Mouse (Mus musculus) forelimb bud, embryonic 11.5 days (tissue): ENCODE data around the gene Nipal3.

Experiments
- DNase-seq: peaks from one replicate; pipeline ENCODE4 v3.0.0-alpha.2; 2012; ENCODE audit warnings: low read depth, low spot score

Nipal3 gene

DNA sequence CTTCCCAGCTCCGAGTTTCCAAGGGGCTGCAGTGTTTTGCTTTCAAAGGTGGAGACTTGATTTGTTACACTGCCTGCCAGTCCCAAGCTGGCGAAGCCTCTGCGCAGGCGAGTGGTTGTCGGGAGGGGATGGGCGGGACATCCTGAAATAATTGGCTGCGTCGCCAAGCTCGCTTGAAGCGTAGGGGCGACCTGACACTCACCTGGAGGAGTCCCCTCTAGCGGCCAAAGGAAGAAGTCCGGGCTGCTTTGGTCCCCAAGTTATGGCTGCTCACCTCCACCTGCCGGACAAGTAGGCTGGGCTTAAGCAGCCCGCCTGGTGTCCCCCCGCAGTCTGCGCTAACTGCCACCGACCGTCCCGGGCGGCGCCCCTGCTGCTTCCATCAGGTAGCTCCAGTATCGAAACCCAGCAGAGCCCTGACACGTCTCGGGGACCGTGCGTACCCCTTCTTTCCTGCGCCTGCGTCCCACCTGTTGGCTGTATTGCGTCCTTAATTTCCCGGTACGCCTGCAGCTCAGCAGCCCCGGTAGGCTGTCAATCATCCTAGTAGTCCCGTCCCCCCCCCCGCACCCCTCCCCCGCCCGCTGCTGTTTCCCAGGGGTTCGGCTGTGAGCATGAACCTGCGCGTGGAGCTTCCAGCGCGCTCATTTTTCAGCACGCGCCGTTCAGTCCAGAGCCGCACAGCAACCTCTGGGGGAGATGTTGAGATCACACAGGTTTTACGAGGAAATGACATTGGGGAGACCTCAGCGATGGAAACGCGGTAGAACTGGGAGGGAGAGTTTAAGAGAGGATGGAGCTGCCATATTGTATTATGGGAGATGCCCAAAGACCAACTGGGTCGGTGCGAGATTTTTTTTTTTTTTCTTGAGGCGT lies at the start of gene Nipal3, which contains the start of gene Stpg1:
Gene Nipal3 (minus strand): TSS at position 518 of the 876 bp plus-strand sequence.
Gene Stpg1 (plus strand): TSS at position 270 of the 876 bp plus-strand sequence.
- peak; percentile 93 for DNase-seq

DNA sequence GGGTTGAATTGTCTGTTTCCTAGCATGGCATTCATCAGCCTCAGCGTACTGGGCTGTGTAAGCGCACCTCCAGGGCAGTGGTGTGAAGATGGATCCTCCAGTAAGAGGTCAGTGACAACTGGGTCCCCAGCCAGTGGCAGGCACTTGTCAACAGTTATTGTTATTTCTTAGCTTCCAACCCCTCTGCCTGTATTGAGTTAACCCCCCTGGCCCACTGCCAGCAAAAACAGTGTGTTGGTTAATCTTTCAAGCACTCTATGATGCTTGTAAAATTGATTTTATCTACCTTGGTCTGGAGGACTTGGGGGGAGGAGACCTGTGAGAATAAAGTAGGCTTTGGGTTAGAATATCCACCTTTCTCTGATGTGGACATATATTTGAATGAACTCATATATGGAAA lies 49.4 kb upstream of the Nipal3 start:
- DNase-seq, result no peak

DNA sequence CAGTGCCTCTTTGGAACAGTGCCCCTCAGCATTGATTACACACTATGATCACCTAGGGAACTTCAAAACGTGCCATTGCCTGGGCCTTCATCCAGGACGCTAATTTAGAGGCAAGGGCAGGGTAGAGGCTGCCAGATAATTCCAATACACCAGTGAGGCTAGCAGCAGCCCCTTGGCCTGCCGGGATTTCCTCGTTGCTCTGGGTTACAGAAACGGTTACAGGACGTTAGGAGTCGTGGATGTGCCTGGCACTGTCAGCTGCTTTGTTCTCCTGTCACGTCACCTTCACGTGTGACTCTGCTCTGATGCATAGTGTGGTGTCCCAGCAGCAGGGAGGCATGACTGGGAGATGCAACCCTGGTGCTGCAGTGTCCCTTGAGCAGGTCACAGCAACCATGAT lies 45.2 kb upstream of the Nipal3 start:
- DNase-seq, result no peak

DNA sequence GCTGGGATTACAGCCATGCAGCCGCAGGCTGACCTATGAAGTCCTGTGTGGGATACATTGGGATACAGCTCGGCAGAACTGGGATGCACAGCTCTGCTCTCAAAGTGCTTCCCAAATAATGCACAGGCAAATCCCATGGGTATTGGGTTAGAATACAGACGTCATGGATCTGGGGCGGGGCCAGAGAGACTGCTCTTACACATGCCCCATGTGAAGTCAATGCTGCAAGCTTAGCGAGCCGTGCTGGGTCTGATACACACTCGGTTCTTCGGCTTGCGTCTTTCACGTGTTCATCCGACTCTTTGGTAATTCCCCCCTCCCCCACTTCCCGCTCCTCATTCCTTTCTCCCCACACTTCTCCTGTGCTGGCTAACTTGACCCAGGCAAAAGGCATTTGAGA lies 44.2 kb upstream of the Nipal3 start:
- no peak for DNase-seq

DNA sequence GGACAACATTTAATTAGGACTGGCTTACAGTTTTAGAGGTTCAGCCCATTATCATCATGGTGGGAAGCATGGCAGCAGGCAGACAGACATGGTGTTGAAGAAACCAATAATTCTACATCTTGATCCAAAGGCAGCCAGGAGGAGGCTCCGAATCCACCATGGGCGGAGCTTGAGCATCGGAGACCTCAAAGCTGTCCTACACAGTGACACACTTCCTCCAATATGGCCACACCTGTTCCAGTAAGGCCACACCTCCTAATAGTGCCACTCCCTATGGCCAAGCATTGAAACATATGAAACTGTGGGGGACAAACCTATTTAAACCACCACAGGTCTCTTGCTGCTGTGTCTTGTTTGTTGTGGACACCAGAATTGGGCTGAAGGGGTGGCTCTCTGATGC lies 40.2 kb upstream of the Nipal3 start:
- DNase-seq, result no peak

DNA sequence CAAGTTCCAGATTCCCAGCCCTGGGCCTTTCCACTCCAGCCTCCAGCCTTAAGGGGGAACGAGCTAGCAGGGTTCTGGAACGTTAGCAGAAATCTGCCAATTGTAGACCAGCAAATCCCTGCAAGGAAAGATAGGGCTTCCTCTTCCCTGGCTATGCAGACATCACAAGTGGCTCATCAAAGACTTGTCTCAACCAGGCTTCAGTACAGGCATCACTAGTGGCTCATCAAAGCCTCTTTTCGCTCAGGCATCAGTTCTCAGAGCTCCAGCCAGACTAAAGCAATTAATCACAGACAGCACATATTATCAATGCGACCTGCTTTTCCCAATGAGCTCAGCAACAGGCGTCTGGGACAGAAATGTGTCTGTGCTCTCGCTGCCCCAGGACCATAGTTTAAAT lies 38.2 kb upstream of the Nipal3 start:
- DNase-seq, result no peak

DNA sequence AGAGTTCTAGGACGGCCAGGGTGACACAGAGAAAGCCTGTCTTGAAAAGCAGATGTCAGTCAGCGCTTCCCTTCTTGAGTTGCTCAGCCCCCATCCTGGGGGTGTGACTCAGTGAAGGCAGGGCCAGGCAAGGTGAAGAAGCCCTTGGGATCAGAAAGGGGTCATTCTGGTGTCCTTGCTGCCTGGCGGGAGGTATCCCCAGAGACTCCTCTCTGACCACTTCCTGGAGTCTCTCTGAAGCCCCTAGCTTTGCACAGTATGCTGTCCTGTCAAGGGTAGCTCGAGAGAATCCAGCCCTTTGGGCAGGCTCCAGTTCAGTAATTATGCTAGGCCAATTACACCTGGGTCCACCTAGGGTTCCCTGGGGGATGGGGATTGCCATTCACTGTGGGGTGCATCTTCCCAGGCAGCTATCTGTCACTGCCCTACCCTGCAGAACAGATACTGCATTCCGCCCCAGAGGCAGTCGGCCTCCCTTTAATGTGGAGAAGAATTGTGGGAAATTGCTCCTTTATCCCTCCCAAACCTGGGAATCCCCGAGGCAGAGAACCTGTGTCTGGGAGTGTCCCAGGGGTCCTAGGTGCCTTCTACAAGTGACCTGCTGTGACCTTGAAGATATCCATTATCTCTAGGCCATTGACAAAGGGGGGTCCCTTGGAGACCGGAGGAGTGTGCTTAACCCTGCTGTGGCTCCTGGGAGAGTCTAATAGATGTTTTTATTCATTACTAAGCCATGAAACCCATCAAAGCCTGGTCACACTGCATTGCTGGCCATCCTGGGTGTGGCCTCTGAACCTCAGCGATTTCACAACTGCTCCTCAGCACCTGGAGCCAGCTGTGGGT lies 37.2 kb upstream of the Nipal3 start:
- no peak for DNase-seq

DNA sequence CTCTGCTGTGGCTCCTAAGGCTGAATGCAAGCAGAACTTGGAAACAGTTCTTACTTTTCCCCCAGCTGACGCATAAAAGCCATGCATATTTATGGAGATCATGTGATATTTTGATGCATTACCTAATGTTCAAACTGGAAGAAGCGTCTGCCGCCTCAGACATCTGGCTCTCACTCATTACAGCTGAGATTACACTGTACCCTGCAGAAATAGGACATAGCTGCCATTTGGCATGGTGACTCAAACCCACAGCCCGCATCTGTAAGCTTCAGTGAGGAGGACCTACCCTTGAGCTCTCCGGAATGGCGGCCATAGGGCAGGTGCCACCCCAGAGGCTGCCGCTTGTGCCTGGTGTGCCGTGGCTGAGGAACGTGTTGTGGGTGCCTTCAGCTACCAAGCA lies 36.4 kb upstream of the Nipal3 start:
- no peak for DNase-seq

DNA sequence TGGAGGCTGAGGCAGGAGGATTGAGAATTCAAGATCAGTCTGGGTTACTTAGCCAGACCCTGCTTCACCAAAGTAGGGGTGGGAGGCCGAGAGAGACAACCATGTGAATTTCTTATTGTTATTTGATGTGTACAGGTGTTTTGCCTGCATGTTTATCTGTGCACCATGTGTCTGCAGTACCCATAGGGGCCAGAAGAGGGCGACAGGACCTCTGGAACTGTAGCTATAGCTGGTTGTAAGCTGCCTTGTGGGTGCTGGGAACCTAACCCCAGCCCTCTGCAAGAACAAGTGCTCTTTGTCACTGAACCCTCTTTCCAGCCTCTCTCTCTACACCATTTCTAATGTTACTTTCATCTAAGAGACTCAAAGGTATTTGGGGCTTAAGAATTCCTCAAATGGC lies 35.4 kb upstream of the Nipal3 start:
- DNase-seq, result no peak

DNA sequence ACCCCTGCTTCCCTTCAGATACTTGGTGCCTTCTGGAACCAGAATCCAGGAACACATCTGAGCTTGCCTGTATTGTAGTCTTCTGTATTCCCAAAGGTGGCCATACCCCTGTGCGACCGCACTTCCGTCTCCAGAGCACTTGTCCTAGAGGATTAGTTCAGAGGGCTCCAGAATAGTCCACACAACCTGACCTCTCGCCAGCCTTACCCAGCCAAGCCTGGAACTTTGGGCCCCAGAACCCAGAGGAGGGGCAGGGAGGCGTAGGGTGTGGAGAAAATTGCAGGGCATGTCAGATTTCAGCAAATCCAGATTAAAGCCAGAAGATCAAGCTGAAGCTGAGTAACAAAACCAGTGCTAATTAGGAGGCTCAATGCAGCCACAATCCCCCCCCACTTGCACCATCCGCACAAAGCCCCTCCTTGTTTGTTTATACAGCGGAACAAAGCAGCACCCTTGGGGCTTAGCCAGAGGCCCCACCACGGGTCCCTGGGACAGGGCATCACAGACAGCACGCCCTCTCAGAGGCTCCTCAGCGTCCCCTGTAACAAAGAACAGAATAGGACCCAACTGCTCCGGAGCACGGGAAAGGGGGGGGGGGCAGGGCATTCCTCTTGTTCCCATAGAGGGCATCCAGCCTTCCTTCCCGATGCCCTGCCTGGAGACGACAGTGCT lies 31.3 kb upstream of the Nipal3 start:
- DNase-seq, result no peak

DNA sequence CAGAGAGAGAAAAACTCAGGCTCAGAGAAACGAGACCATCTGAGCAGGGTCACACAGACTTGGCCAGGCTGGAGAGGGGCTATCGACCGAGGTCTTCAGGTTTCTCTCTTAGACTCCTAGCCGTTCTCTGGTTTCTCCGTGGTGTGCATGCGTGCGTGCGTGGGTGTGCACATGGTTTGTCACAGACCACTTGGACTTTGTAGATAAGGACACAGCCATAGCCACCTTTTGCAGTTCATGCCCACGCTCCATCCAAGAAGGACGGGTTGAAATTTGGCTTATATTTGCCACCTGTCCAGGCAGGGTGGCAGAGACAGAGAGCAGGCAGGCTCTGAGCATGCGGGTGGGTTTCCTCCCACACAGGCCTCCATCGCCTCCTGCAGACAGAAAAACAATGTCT lies 30.2 kb upstream of the Nipal3 start:
- no peak for DNase-seq

DNA sequence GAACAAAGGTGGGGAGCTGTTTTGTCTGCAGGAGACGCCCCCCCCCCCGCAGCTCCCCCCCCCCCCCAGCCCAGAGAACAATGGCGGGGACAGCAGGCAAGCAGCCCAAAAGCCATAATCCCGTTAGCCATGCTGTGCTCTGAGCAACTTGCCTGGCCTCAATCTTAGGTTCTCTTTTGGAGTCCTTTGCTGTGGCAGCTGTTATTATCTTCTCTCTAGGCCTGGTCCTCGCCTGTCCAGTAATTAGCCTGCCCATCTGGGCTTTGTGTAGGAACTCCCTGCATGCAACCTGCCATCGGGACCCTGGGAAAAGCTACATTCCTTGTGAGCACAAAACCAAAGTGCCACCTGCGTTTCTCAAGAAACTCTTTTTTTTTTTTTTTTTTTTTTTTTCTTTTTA lies 29.1 kb upstream of the Nipal3 start:
- peak; percentile 36 for DNase-seq

DNA sequence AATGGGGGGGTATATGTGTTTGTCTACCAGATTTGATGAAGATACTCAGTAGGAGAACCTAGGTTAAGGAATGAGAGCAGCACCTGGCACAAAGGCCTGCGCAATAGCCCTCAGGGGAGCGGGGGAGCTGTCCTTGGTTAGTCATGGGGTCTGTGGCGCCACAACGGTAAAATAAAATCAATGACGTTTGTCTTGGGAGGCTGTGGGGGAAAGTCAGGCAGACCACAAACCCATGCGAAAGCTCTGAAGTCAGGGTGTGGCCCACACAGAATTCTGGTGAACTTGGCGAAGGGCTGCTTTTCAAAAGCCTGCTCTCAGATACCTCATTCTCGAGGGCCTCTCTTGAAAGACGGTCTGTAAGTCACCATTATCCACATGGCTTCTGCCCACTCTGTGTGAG lies 25.6 kb upstream of the Nipal3 start:
- DNase-seq, result no peak

DNA sequence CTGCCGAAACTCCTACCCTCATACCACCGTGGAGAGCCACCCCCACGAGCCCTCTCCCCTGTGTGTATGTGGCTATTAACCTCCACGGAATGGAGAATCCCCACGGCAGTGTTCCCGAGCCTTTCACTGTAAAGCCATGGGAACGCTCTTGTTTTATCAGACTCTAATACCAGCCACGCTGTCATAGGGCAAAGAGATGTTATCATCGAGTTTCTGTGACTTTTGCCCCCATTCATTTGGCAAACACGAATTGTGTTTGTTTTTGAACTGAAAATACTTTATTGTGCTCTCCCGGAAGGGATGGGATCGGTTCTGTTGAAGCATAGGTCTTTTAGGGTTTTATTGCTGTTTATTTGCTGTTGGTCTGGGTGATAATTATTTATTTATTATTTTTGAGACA lies 23.3 kb upstream of the Nipal3 start:
- no peak for DNase-seq

DNA sequence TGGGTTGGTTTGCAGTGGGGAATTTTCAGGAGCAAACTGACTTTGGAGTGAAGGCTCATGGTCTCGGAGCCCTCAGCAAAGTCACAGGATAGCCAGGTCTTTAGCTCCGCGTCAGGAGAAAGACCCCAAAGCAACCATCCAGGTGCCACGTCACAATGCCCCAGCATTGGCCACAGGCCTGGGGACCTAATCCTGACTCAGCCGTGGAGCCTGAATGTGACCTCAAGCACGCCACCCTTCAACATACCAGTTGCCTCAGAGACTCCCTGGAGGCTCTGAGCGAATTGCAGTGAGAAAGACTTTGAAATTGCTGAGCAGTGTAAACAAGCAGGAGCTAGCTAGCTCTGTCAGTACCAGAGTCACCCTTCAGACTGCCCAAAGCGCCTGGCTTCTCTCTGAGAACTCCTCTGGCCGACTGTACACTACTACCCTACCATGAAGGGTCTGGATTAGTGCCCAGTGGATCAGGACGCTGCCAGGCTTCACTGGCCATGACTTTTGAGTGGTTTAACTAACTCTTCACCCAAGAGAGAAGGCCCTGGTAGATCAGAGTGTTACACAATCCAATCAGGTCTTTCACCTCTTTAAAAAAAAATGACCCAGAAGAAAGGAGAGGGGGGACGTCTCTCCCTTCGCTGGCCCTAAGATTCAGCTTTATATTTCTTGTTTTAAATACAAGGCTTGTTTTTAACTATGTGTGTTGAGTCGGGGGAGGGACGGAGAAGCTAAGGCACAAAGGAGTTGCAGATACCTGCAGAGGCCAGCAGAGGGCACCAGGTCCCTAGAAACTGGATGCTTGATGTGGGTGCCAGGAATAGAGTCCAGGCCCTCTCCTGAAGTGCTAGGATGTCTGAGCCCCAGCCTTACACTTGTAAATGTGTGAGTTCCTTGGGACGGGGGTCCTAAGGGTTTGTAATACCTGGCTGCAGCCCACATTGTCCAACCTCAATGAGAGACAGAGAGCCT lies 21.8 kb upstream of the Nipal3 start:
- DNase-seq, result peak; percentile 54

DNA sequence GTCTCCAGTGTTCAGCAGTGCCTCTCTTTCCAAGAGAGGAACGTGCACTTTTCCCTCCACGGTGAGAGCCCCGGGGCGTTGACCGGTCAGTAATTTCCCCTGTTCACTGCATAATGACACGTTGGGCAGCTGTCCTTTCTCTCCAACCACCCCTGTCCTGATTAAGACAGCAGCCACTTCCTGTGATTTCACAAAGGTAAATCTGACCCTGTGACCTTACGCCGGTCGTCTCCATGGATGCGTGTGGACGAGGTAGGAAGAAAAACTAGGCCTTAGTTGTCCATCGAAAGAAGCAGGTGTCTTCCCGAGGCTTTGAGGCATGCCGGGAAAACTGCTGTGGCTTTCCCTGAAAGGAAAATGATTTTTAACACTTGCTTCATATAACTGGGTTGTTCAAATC lies 20.1 kb upstream of the Nipal3 start:
- no peak for DNase-seq

DNA sequence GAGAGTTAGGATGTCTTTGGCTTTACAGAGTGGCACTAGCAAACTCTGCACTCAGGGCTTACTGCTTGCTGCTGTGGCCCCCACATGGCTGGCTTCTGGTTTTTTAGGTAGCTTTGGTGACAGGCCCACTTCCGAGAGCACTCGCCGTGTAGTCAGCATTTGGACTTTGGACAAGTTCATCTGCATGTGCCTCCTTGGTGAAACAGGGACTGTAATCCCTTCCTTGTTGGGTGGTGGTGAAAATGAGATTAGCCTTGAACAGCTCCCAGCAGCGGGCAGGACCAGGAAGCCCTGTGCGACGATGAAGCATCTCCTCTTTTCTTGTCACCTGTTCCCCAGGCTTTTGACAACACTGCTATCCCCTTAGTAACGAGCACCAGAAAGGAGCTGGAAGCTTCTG lies 19.0 kb upstream of the Nipal3 start:
- DNase-seq, result no peak

DNA sequence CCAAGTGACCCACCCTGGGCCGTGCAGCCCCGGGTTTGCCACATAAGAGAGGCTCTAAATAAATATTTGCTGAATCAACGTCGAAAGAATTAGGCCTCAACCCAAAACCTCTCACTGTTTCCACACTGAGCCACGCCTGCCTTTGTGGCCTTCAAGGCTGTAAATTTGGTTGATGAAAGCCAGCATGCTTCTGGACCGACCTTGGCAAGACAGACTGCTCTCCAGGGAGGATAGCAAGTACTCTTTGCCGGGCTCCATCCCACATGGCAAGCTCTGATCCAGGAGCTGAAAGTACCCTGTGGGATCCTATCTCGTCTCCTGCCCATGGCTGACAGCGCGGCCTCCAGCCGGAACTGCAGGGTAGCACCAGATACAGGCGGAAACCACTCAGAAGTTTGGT lies 14.7 kb upstream of the Nipal3 start:
- DNase-seq, result no peak

DNA sequence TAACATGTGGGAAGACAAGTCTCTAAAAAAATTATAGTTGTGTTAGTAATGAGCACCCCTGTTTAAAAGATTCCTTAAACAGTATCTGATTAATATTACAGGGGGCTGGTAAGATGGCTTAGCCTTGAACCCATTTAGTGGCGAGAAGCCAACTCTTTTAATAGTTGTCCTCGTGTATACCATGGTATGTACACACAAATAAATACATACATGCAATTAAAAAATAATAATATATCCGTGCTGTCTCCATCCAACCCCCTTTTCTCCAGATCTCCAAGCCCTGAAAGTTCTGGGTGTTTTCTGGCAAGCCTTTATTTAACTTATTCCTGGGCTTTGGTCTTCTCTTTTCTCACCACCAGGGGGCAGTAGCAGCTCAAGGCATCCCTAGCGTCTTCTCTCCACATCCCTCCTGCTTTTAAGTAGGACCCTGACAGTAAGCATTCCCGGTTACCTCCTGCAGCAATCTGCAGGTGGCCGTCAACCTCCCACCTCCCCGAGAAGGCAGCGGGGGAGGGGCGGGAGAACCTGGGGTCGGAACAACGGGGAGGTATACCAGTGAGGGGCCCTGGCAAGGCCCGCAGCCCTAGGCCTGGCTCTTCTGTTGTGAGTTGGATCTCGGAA lies 13.7 kb upstream of the Nipal3 start:
- peak; percentile 91 for DNase-seq

DNA sequence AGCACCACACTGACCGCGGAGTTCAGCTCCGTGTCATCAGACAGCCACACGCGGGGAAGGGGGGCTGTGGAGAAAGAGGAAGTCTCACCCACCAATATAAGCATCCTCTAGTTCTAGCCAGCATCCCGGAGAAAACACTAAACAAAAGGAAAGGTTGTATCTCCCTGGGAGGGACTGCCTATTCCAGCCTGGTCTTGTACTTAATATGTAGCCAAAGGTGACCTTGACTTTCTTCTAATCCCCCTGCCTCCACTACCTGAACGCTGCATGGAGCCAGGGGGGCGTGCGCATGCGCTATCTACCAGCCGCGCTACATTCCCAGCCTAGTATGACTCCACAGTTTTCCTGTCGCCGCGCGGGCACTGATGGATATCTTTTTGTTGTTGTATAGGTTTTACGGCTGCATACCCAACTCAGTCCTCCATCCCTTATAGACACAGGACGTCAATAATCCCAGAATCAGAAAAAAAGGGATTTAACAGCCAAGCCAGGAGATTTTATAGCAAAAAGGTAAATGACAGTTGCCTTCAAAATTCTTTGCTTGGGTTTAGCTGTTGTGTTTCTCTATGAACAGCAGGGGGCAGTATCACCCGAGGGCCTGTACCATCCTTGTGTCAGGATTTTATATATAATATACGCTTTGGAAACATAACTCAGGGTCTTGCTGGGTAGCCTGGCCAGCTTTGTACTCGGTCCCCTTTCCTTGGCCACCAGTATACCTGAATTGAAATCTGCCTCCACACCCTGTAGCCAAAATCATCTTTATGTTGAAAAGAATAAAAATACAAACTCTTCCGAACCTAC lies 12.9 kb upstream of the Nipal3 start:
- DNase-seq, result peak; percentile 68
